Mouse (Mus musculus) ES-E14 (cell line): ENCODE results near the gene Grin2b.

Source experiments
- CHD2 ChIP-seq: IDR thresholded peaks from 2 replicates; pipeline ENCODE4 v1.6.1; 2014; ENCODE audit warnings: mild to moderate bottlenecking, low read depth, low read length, inconsistent platforms
- ZC3H11A ChIP-seq: IDR thresholded peaks from 2 replicates; pipeline ENCODE4 v1.6.1; 2012; ENCODE audit warnings: low read depth, mild to moderate bottlenecking, inconsistent platforms, low read length, borderline replicate concordance
- ZNF384 ChIP-seq: IDR thresholded peaks from 2 replicates; pipeline ENCODE4 v1.6.1; 2012; ENCODE audit warnings: low read depth, low read length, inconsistent platforms

DNA sequence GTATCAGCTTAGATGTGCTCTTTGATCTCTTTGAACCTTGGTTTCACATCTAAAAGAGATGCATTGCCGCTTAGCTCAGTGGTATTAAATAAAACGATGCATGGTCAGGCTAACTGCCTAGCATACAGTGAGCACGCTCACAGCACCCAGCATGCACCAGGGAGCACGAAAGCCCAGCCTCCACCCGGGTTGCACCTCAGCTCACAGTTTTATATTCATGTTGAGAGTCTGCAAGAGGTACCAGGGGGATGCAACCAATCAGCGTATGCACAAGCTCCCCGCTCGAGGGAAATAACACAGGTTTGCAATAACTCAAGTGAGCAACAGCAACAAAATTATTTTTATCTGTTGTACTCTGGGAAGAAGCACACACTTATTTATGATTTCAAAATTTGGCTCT lies 131.5 kb downstream of the Grin2b start:
- TF ChIP-seq ZNF384, result no peak
- TF ChIP-seq ZC3H11A, result no peak
- TF ChIP-seq CHD2, result no peak
